Mouse (Mus musculus) heart, adult 2 months (tissue): ENCODE measurements around the gene Bloc1s5. TPM values are rescaled to one million over a fixed set of nuclear protein-coding genes. Genes with fewer than 3 reads are reported as not detected.
"Not testable (repeated sequence)": the region's sequence is repeated elsewhere in the genome, so short reads cannot be mapped to it uniquely, and the experiment has no call there.

Experiments used
- DNase-seq, 2 experiments: peaks; one replicate each; pipeline ENCODE4 v3.0.0; 2021
- H3K27ac ChIP-seq: fragments of 200-600 bp; 2 replicates; pipeline ENCODE4 v1.8.1; 2022
- H3K27me3 ChIP-seq: fragments of 200-500 bp; 2 replicates; pipeline ENCODE4 v1.6.1; 2012; ENCODE audit warnings: mild to moderate bottlenecking, low read length, inconsistent platforms, mixed read lengths; ENCODE audit not compliant: control insufficient read depth, insufficient read depth
- H3K36me3 ChIP-seq: fragments of 200-500 bp; 2 replicates; pipeline ENCODE4 v1.6.1; 2012; ENCODE audit warnings: low read length, inconsistent platforms; ENCODE audit not compliant: control insufficient read depth, insufficient read depth
- H3K4me1 ChIP-seq: fragments of 200-500 bp; 2 replicates; pipeline ENCODE4 v1.6.1; 2011; ENCODE audit warnings: low read length; ENCODE audit not compliant: control insufficient read depth, insufficient read depth
- H3K4me3 ChIP-seq: fragments of 200-600 bp; 2 replicates; pipeline ENCODE4 v1.8.1; 2022
- H3K79me2 ChIP-seq: fragments of 200-500 bp; replicated peaks from 2 replicates; pipeline ENCODE4 v1.6.1; 2012; ENCODE audit warnings: mild to moderate bottlenecking, inconsistent platforms, low read length, moderate library complexity, mixed read lengths; ENCODE audit not compliant: control insufficient read depth, insufficient read depth
- H3K9ac ChIP-seq: fragments of 200-500 bp; 2 replicates; pipeline ENCODE4 v1.6.1; 2012; ENCODE audit warnings: low read depth, mild to moderate bottlenecking, control low read depth, inconsistent platforms, low read length, mixed read lengths
- CTCF ChIP-seq: fragments of 200-600 bp; IDR thresholded peaks from 2 replicates; pipeline ENCODE4 v1.8.1; 2022; ENCODE audit warnings: antibody characterized with exemption, mild to moderate bottlenecking, moderate library complexity
- EP300 ChIP-seq: fragments of 200-500 bp; IDR thresholded peaks from 2 replicates; pipeline ENCODE4 v1.6.1; 2011; ENCODE audit warnings: low read depth, low read length, control low read depth; ENCODE audit not compliant: insufficient read depth
- POLR2A ChIP-seq: fragments of 200-500 bp; IDR thresholded peaks from 2 replicates; pipeline ENCODE4 v1.6.1; 2011; ENCODE audit warnings: mild to moderate bottlenecking, low read depth, low read length, control low read depth; ENCODE audit not compliant: insufficient read depth
- WGBS: fragments of 180-500 bp; shearing (Covaris S2); methylation state at CpG from one replicate; pipeline ENCODE4 v1.1.7; 2018; 5-methylcytosine and 5-hydroxymethylcytosine counted together
- intact Hi-C: fragments of 180-260 bp; cut with DNase I; formaldehyde crosslinking; loops from one replicate; pipeline ENCODE4 v1.15.1; 2025
- polyA plus RNA-seq: library from polyadenylated mRNA; depleted of rRNA; stranded (reverse); fragments of >200 nt; gene quantifications from 2 replicates; pipeline ENCODE4 v1.2.3, GENCODE M21; 2012
- total RNA-seq, 2 experiments: library from RNA; stranded (reverse); gene quantifications; 2 replicates each; pipeline ENCODE4 v1.2.3; 2021

Gene Bloc1s5
- total and polyA plus RNA-seq, 3 experiments: 5.2 to 12.0 (median 10.5) TPM

GRCm38 (mm10) chr13:38625492-38626228, 9.2 kb downstream of the Bloc1s5 start:
- Histone ChIP-seq H3K27me3 (no peaks in the 10 kb centered on the region), H3K27ac (no peak overlapping the region), H3K9ac (no peak overlapping the region), H3K4me1 (peaks cover 1% of the 10 kb centered on the region; the same call in 1 of the 2 replicates), H3K4me3 (no peak overlapping the region), H3K36me3 (no peaks in the 10 kb centered on the region; the same call in 1 of the 2 replicates), H3K79me2 (no peaks in the 10 kb centered on the region)
- TF ChIP-seq EP300 (no peak), CTCF (peak; percentile 67)
- DNase-seq: peak in 1 of 2 experiments; percentile 27
- WGBS: 16% methylated on average over 5 of the region's 5 CpGs
- intact Hi-C loops: no loop called here

GRCm38 (mm10) chr13:38624292-38624902, 10.5 kb downstream of the Bloc1s5 start:
- WGBS: 84% methylated on average over 8 of the region's 8 CpGs
- no peak for TF ChIP-seq CTCF
- no peak for TF ChIP-seq POLR2A
- no peak for TF ChIP-seq EP300
- H3K79me2 ChIP-seq: no peaks in the 10 kb centered on the region
- peaks cover 1% of the 10 kb centered on the region; the same call in 1 of the 2 replicates for H3K4me1 ChIP-seq
- H3K27ac ChIP-seq: no peak overlapping the region
- H3K9ac ChIP-seq: no peak overlapping the region
- H3K36me3 ChIP-seq: no peaks in the 10 kb centered on the region; the same call in 1 of the 2 replicates
- H3K27me3 ChIP-seq: no peaks in the 10 kb centered on the region
- no peak overlapping the region for H3K4me3 ChIP-seq
- DNase-seq: no peak
- intact Hi-C loops: no loop called here

DNA sequence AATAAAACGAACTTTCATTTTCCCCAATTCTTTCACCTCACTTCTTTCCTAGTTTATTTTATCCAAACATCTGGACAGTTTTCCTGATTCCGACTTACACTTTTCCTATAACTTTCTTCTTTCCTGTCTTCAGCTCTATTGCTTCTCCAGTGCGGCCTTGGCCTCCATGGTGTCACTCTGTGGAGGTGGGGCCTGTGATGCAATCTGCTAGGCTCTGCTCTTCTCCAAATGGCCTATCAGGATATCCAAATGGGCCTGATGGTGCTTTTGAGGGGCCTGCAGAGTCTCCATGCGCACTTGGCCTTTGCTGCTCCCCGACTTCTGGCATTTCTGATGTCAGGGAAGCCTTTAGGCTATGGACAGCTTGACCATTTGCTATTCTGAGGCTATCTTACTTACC, 11.6 kb downstream of the Bloc1s5 start:
- 94% methylated on average over 5 of the region's 5 CpGs for WGBS
- intact Hi-C loops: no loop called here

GRCm38 (mm10) chr13:38618001-38618630, 16.8 kb downstream of the Bloc1s5 start:
- H3K27ac ChIP-seq, H3K9ac ChIP-seq, H3K36me3 ChIP-seq, H3K4me1 ChIP-seq, H3K79me2 ChIP-seq, H3K27me3 ChIP-seq, H3K4me3 ChIP-seq, intact Hi-C loops, DNase-seq: not testable (repeated sequence)
- WGBS: 61% methylated on average over 4 of the region's 4 CpGs

More for the DNA sequence above, 11.6 kb downstream of the Bloc1s5 start:
- Histone ChIP-seq H3K36me3 (no peaks in the 10 kb centered on the region), H3K9ac (no peak overlapping the region), H3K27ac (no peak overlapping the region), H3K79me2 (no peaks in the 10 kb centered on the region), H3K4me1 (peaks cover 1% of the 10 kb centered on the region; the same call in 1 of the 2 replicates), H3K27me3 (no peaks in the 10 kb centered on the region), H3K4me3 (no peak overlapping the region)
- TF ChIP-seq EP300: no peak
- TF ChIP-seq CTCF: no peak
- TF ChIP-seq POLR2A: no peak
- no peak for DNase-seq

- no peak overlapping the region for H3K27ac ChIP-seq
- WGBS: 56% methylated on average over 4 of the region's 4 CpGs
- DNase-seq: no peak
Measured at GRCm38 (mm10) chr13:38616887-38617286, 18.0 kb downstream of the Bloc1s5 start.

DNA sequence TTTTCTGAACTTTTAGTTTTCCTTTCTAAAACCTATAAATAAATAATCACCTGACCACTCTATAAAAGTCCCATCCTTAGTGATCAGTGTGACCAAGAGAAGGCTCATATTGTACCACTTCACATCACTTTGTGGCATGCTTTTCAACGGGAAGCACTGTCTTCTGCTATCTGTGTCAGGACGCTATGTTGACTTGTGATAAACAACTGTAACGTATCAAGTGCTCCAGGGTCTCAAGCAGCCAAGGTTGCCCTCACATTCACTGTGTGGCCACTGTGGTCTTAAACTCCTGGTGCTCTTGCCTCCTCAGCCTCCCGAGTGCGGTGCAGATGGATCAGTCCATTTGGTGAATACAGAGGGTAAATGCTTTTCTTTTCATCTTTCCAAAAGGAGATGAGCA, 19.3 kb downstream of the Bloc1s5 start:
- 83% methylated on average over 5 of the region's 5 CpGs for WGBS
- no peak overlapping the region for H3K27ac ChIP-seq
- DNase-seq: no peak
- H3K4me3 ChIP-seq: no peak overlapping the region
- no peaks in the 10 kb centered on the region for H3K36me3 ChIP-seq
- intact Hi-C loops: no loop called here
- no peaks in the 10 kb centered on the region for H3K27me3 ChIP-seq
- no peaks in the 10 kb centered on the region for H3K79me2 ChIP-seq
- H3K4me1 ChIP-seq: peaks cover 5% of the 10 kb centered on the region
- no peak for TF ChIP-seq POLR2A
- TF ChIP-seq CTCF: no peak
- no peak for TF ChIP-seq EP300
- H3K9ac ChIP-seq: no peak overlapping the region

More at GRCm38 (mm10) chr13:38616887-38617286, 18.0 kb downstream of the Bloc1s5 start:
- Histone ChIP-seq H3K4me1 (peaks cover 4% of the 10 kb centered on the region), H3K9ac (no peak overlapping the region), H3K27me3 (no peaks in the 10 kb centered on the region), H3K36me3 (no peaks in the 10 kb centered on the region), H3K79me2 (no peaks in the 10 kb centered on the region), H3K4me3 (no peak overlapping the region)
- no peak for TF ChIP-seq EP300
- TF ChIP-seq CTCF: no peak
- TF ChIP-seq POLR2A: no peak
- intact Hi-C loops: no loop called here
